Mouse (Mus musculus): Measurements from ENCODE around the gene Retreg1. TPM values are rescaled to one million over a fixed set of nuclear protein-coding genes. Genes with fewer than 3 reads are reported as not detected.

The Retreg1 gene
- 8.2 and 20.0 TPM in 2 replicates for total RNA-seq (2015; ENCODE audit: low replicate concordance)
- 4.6 and 7.8 TPM in 2 replicates for total RNA-seq (2017; ENCODE audit: low replicate concordance)

- ATAC-seq (replicated peaks; ENCODE audit: low FRiP score, poor library complexity, severe bottlenecking): no peak
Measured at GRCm38 (mm10) chr15:25843086-25843991, at the start of gene Retreg1. Gene Retreg1, plus strand, starts transcription at chr15:25843180.

GRCm38 (mm10) chr15:25794123-25794522 lies 48.9 kb upstream of the Retreg1 start:
- ATAC-seq (replicated peaks; ENCODE audit: low FRiP score, poor library complexity, severe bottlenecking): no peak

GRCm38 (mm10) chr15:25795496-25795895 lies 47.5 kb upstream of the Retreg1 start:
- no peak for ATAC-seq (replicated peaks; ENCODE audit: low FRiP score, poor library complexity, severe bottlenecking)

- ATAC-seq (replicated peaks; ENCODE audit: low FRiP score, poor library complexity, severe bottlenecking): no peak
Measured at GRCm38 (mm10) chr15:25796353-25796752, 46.6 kb upstream of the Retreg1 start.

- no peak for ATAC-seq (replicated peaks; ENCODE audit: low FRiP score, poor library complexity, severe bottlenecking)
Measured at GRCm38 (mm10) chr15:25797179-25797578, 45.8 kb upstream of the Retreg1 start.

GRCm38 (mm10) chr15:25797888-25798287 lies 45.1 kb upstream of the Retreg1 start:
- ATAC-seq (replicated peaks; ENCODE audit: low FRiP score, poor library complexity, severe bottlenecking): no peak

- ATAC-seq (replicated peaks; ENCODE audit: low FRiP score, poor library complexity, severe bottlenecking): no peak
Measured at GRCm38 (mm10) chr15:25801726-25802125, 41.3 kb upstream of the Retreg1 start.

- ATAC-seq (replicated peaks; ENCODE audit: low FRiP score, poor library complexity, severe bottlenecking): no peak
Measured at GRCm38 (mm10) chr15:25802194-25802593, 40.8 kb upstream of the Retreg1 start.

GRCm38 (mm10) chr15:25803111-25803510 lies 39.9 kb upstream of the Retreg1 start:
- no peak for ATAC-seq (replicated peaks; ENCODE audit: low FRiP score, poor library complexity, severe bottlenecking)

GRCm38 (mm10) chr15:25805336-25806110 lies 37.5 kb upstream of the Retreg1 start:
- no peak for ATAC-seq (replicated peaks; ENCODE audit: low FRiP score, poor library complexity, severe bottlenecking)

GRCm38 (mm10) chr15:25806363-25806762 lies 36.6 kb upstream of the Retreg1 start:
- no peak for ATAC-seq (replicated peaks; ENCODE audit: low FRiP score, poor library complexity, severe bottlenecking)

GRCm38 (mm10) chr15:25806878-25807277 lies 36.1 kb upstream of the Retreg1 start:
- ATAC-seq (replicated peaks; ENCODE audit: low FRiP score, poor library complexity, severe bottlenecking): no peak

GRCm38 (mm10) chr15:25808677-25809460 lies 34.1 kb upstream of the Retreg1 start:
- no peak for ATAC-seq (replicated peaks; ENCODE audit: low FRiP score, poor library complexity, severe bottlenecking)

GRCm38 (mm10) chr15:25809669-25810068 lies 33.3 kb upstream of the Retreg1 start:
- ATAC-seq (replicated peaks; ENCODE audit: low FRiP score, poor library complexity, severe bottlenecking): no peak

GRCm38 (mm10) chr15:25811834-25812250 lies 31.1 kb upstream of the Retreg1 start:
- no peak for ATAC-seq (replicated peaks; ENCODE audit: low FRiP score, poor library complexity, severe bottlenecking)

GRCm38 (mm10) chr15:25812479-25812878 lies 30.5 kb upstream of the Retreg1 start:
- ATAC-seq (replicated peaks; ENCODE audit: low FRiP score, poor library complexity, severe bottlenecking): no peak

- no peak for ATAC-seq (replicated peaks; ENCODE audit: low FRiP score, poor library complexity, severe bottlenecking)
Measured at GRCm38 (mm10) chr15:25814535-25814934, 28.4 kb upstream of the Retreg1 start.

GRCm38 (mm10) chr15:25817191-25817590 lies 25.8 kb upstream of the Retreg1 start:
- ATAC-seq (replicated peaks; ENCODE audit: low FRiP score, poor library complexity, severe bottlenecking): no peak

GRCm38 (mm10) chr15:25821981-25822380 lies 21.0 kb upstream of the Retreg1 start:
- no peak for ATAC-seq (replicated peaks; ENCODE audit: low FRiP score, poor library complexity, severe bottlenecking)

GRCm38 (mm10) chr15:25822656-25823055 lies 20.3 kb upstream of the Retreg1 start:
- ATAC-seq (replicated peaks; ENCODE audit: low FRiP score, poor library complexity, severe bottlenecking): no peak
